Mouse (Mus musculus) erythroblast, embryonic 14.5 days (primary cell): ENCODE results near the gene Mcf2l. TPM values are rescaled to one million over a fixed set of nuclear protein-coding genes. Genes with fewer than 3 reads are reported as not detected.

Source experiments
- H3K27me3 ChIP-seq: 2 replicates; pipeline ENCODE4 v1.6.1; 2012; ENCODE audit warnings: inconsistent platforms; ENCODE audit not compliant: control insufficient read depth
- H3K36me3 ChIP-seq: 2 replicates; pipeline ENCODE4 v1.6.1; 2012; ENCODE audit warnings: mild to moderate bottlenecking, inconsistent platforms; ENCODE audit not compliant: control insufficient read depth
- H3K4me1 ChIP-seq: 2 replicates; pipeline ENCODE4 v1.6.1; 2012; ENCODE audit warnings: inconsistent platforms; ENCODE audit not compliant: control insufficient read depth
- H3K4me3 ChIP-seq: replicated peaks from 2 replicates; pipeline ENCODE3; 2012; ENCODE audit warnings: moderate library complexity, mild to moderate bottlenecking, inconsistent platforms
- H3K9me3 ChIP-seq: 2 replicates; pipeline ENCODE4 v1.6.1; 2012; ENCODE audit warnings: low read length, inconsistent platforms, mixed read lengths; ENCODE audit not compliant: control insufficient read depth
- GATA1 ChIP-seq: IDR thresholded peaks from 2 replicates; pipeline ENCODE4 v1.6.1; 2012; ENCODE audit warnings: low read length, inconsistent platforms, mixed read lengths
- TAL1 ChIP-seq: IDR thresholded peaks from 3 replicates; pipeline ENCODE4 v1.6.1; 2012; ENCODE audit warnings: low read length, inconsistent platforms, mixed read lengths
- polyA plus RNA-seq: library from polyadenylated mRNA; stranded (reverse); fragments of >175 nt; gene quantifications from 2 replicates; pipeline ENCODE4 v1.2.3, GENCODE M21; 2012

Mcf2l gene
- polyA plus RNA-seq, 1 experiment, result 0.05 TPM

GRCm38 (mm10) chr8:13025487-13026224 is 152.1 kb downstream of the Mcf2l start, which contains the start of gene F7:
TSS of gene F7 (plus strand) at chr8:13026034.
- TF ChIP-seq TAL1, result no peak
- TF ChIP-seq GATA1, result no peak
- H3K36me3 ChIP-seq, result no peaks in the 10 kb centered on the region
- H3K27me3 ChIP-seq, result no peaks in the 10 kb centered on the region
- no peaks in the 10 kb centered on the region for H3K9me3 ChIP-seq
- H3K4me1 ChIP-seq, result no peaks in the 10 kb centered on the region
- H3K4me3 ChIP-seq, result no peak within 1 kb of the TSS

GRCm38 (mm10) chr8:13027615-13028014 is 154.0 kb downstream of the Mcf2l start:
- Histone ChIP-seq H3K4me3 (no peak overlapping the region), H3K36me3 (no peaks in the 10 kb centered on the region), H3K9me3 (no peaks in the 10 kb centered on the region), H3K27me3 (no peaks in the 10 kb centered on the region), H3K4me1 (no peaks in the 10 kb centered on the region)
- no peak for TF ChIP-seq GATA1
- no peak for TF ChIP-seq TAL1

GRCm38 (mm10) chr8:13028482-13028881 is 154.9 kb downstream of the Mcf2l start:
- Histone ChIP-seq H3K4me3 (no peak overlapping the region), H3K4me1 (no peaks in the 10 kb centered on the region), H3K36me3 (no peaks in the 10 kb centered on the region), H3K9me3 (no peaks in the 10 kb centered on the region), H3K27me3 (no peaks in the 10 kb centered on the region)
- TF ChIP-seq TAL1 (no peak), GATA1 (no peak)

DNA sequence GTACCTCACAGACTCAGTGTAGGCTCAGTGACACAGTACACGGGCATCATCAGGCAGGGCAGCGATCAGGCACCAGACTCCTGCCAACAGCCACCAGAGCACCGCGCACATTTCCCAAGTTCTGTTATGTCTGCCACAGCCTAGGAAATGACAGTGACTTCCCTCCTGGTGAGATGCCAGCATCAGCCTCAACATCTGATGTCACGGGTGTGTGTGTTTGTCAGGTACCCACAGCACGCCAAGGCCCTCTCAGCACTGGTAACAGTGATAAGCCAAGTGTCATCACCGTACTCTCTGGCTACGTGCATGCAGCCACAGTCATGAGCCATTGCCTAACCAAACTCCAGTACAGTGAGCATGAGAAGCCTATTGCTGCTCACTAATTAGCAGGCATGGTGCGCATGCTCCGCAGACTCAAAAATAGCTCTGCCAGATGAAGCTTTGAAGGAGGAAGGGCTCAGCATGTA is 162.8 kb downstream of the Mcf2l start:
- no peak overlapping the region for H3K4me3 ChIP-seq
- TF ChIP-seq TAL1, result no peak
- TF ChIP-seq GATA1, result no peak
- no peaks in the 10 kb centered on the region for H3K9me3 ChIP-seq
- no peaks in the 10 kb centered on the region; the same call in 1 of the 2 replicates for H3K36me3 ChIP-seq
- H3K27me3 ChIP-seq, result no peaks in the 10 kb centered on the region
- H3K4me1 ChIP-seq, result no peaks in the 10 kb centered on the region; the same call in 1 of the 2 replicates

GRCm38 (mm10) chr8:13037015-13037414 is 163.4 kb downstream of the Mcf2l start, which contains the start of gene F10:
TSS of gene F10 (plus strand) at chr8:13037308.
- Histone ChIP-seq H3K9me3 (no peaks in the 10 kb centered on the region), H3K4me3 (peak within 1 kb of the TSS; percentile 31), H3K27me3 (no peaks in the 10 kb centered on the region), H3K4me1 (no peaks in the 10 kb centered on the region; the same call in 1 of the 2 replicates), H3K36me3 (no peaks in the 10 kb centered on the region; the same call in 1 of the 2 replicates)
- TF ChIP-seq GATA1 (no peak), TAL1 (no peak)

GRCm38 (mm10) chr8:13037569-13037968 is 164.0 kb downstream of the Mcf2l start:
- Histone ChIP-seq H3K4me1 (no peaks in the 10 kb centered on the region; the same call in 1 of the 2 replicates), H3K36me3 (no peaks in the 10 kb centered on the region; the same call in 1 of the 2 replicates), H3K9me3 (no peaks in the 10 kb centered on the region), H3K4me3 (no peak overlapping the region), H3K27me3 (no peaks in the 10 kb centered on the region)
- TF ChIP-seq GATA1, result no peak
- TF ChIP-seq TAL1, result no peak

GRCm38 (mm10) chr8:13039054-13039453 is 165.4 kb downstream of the Mcf2l start:
- Histone ChIP-seq H3K4me3 (no peak overlapping the region), H3K36me3 (no peaks in the 10 kb centered on the region; the same call in 1 of the 2 replicates), H3K4me1 (no peaks in the 10 kb centered on the region; the same call in 1 of the 2 replicates), H3K27me3 (no peaks in the 10 kb centered on the region), H3K9me3 (no peaks in the 10 kb centered on the region)
- no peak for TF ChIP-seq TAL1
- TF ChIP-seq GATA1, result no peak

DNA sequence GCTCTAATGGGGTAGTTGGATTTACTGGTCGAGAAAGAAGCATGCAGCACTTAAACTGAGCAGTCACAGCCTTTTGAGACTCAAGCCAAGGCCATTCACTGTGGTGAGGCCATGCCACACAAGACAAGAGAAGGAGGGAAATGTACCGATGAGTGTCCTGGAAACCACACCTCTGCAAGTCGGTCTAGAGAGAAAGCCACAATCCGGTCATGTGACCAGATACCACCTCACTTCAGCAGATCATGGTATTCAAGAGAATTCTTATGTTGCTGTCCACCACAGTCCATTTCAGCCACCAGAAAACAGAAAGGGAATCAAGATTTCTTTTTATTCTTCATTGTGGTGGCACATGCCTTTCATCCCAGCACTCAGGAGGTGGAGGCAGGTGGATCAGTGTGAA is 167.9 kb downstream of the Mcf2l start:
- Histone ChIP-seq H3K4me3 (no peak overlapping the region), H3K9me3 (no peaks in the 10 kb centered on the region), H3K27me3 (no peaks in the 10 kb centered on the region), H3K4me1 (no peaks in the 10 kb centered on the region; the same call in 1 of the 2 replicates), H3K36me3 (no peaks in the 10 kb centered on the region; the same call in 1 of the 2 replicates)
- no peak for TF ChIP-seq GATA1
- TF ChIP-seq TAL1, result no peak

DNA sequence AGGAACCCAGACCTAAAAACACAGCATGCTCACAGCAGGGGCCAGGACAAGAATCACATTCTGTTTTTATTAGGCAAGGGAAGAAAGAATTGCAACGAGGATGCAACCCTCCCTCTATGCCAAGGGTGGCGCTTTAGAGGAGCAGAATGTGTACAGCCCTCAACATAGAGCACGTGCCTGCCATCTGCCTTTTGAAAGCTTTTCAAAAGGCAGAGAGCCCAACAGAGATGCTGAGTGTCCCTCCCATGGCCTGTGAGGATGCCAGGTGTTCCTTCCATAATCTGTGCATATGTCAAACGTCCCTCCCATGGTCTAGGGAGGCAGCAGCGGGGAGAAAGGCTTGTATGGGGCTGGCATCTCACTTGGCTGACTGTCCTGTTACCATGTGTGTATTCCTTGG is 174.0 kb downstream of the Mcf2l start:
- Histone ChIP-seq H3K27me3 (no peaks in the 10 kb centered on the region), H3K9me3 (no peaks in the 10 kb centered on the region), H3K4me3 (no peak overlapping the region), H3K4me1 (peaks cover 18% of the 10 kb centered on the region), H3K36me3 (peaks cover 13% of the 10 kb centered on the region; the same call in 1 of the 2 replicates)
- TF ChIP-seq TAL1 (no peak), GATA1 (no peak)
